Mouse (Mus musculus) heart, adult 8-10 months (tissue): ENCODE measurements around the gene Pcbp3. TPM values are rescaled to one million over a fixed set of nuclear protein-coding genes. Genes with fewer than 3 reads are reported as not detected.

Experiments
- DNase-seq: peaks from one replicate; pipeline ENCODE4 v3.0.0; 2022; ENCODE audit warnings: low spot score
- total RNA-seq, 4 experiments: library from RNA; stranded (reverse); gene quantifications; 2 replicates each; pipeline ENCODE4 v1.2.4; 2022

Gene Pcbp3
- total RNA-seq, 4 experiments from 2014 or later: 2.5 to 4.3 (median 3.1) TPM

DNA sequence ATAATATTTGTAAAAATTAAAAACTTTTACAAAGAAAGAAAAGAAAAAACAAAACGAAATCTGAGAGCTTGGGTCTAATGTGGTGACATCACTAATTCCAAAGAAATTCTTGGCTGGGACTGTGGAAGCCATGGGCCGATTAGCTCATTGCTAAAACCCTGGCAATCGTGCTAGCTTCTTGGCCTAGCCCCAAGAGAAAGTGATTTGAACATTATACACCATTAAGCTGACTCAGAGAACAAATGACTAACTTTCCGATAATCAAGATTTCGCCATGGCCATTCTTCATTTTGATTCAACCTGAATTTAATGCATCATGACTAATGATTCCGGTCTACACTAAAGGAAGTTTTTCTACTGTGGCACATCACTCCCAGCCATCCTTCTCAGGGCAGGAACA lies 30.6 kb downstream of the Pcbp3 start:
- DNase-seq: peak; percentile 73

DNA sequence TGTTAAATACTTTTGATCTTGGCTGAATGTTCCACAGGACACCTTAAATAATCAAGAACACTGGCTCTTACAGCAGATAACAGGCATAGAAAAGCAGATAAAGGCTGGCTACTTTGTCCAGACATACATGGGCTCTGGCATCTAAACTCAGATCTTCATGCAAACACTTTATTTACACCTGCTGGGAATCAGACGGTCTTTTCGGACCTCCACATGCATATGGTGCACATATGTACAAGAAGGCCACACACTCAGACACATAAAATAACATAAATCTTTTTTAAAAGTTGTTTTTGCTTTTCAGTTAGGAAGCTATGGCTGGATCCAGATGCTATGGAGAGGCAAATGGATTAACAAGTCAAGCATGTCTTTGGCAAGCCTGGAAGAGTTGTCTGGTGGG lies 37.2 kb downstream of the Pcbp3 start:
- no peak for DNase-seq

GRCm38 (mm10) chr10:76918086-76918485 lies 43.6 kb downstream of the Pcbp3 start:
- DNase-seq: no peak

DNA sequence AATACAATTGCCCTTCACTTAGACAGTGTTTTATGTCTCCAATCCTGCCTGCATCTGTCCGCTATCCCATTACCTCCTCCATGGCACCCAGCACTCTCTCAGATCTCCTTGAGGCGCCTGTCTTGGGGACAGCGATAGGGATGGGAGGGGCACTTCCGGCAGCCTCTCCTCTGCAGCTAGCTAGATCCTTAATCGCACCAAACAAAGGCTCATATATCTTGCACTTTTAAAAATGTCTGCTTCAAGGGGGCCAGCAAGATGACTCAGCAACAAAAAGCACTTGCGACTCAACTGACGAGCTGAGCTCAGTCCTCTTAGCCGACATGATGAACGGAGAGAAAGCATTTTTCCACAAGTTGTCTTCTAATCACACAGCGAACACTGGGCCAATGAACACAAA lies 55.3 kb downstream of the Pcbp3 start:
- peak; percentile 12 for DNase-seq

GRCm38 (mm10) chr10:76905935-76906341 lies 55.7 kb downstream of the Pcbp3 start:
- peak; percentile 53 for DNase-seq

GRCm38 (mm10) chr10:76903694-76904093 lies 58.0 kb downstream of the Pcbp3 start:
- no peak for DNase-seq

DNA sequence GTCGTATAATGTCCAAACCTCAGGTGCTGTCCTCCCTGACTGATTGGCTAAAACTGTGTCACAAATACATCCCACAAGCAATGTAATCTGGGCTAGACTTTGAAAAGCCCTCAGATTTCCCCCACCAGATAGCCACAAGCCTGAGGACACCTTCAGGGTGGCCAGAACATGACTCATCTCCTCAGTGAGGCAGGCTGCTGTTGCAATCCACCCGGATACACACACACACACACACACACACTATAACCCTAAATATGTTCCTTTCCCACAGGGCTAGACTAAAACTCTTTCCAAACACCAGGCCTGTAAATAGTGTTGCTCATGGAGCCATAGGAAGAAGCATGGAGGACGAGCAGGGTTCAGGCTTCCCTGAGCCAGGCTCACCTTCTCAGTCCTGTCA lies 58.6 kb downstream of the Pcbp3 start:
- DNase-seq: no peak

- DNase-seq: peak; percentile 48
Observed at GRCm38 (mm10) chr10:76902588-76902987, 59.1 kb downstream of the Pcbp3 start.

DNA sequence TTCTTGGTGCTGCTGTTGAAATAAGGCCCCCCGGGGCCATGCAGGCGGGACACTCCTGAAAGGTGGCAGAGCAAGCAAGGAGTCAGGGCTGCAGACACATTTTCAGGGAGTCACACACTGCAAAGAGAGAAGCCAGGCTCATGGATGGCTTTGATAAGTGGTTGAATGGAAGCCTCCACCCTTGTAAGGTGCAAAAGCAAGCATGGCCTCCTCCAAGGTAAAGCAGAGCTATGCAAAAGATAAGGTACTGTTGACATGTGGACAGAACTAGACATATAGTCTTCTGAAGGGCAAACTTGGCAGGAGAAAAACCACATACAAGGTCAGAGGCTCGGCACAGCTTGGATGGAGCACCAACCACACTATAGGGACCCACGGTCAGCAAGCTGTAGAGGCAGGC lies 63.3 kb downstream of the Pcbp3 start:
- no peak for DNase-seq

- no peak for DNase-seq
Observed at GRCm38 (mm10) chr10:76891456-76891855, 70.2 kb downstream of the Pcbp3 start.

GRCm38 (mm10) chr10:76883442-76884244 lies 78.0 kb downstream of the Pcbp3 start:
- no peak for DNase-seq

- no peak for DNase-seq
Observed at GRCm38 (mm10) chr10:76882644-76883441, 78.8 kb downstream of the Pcbp3 start.

DNA sequence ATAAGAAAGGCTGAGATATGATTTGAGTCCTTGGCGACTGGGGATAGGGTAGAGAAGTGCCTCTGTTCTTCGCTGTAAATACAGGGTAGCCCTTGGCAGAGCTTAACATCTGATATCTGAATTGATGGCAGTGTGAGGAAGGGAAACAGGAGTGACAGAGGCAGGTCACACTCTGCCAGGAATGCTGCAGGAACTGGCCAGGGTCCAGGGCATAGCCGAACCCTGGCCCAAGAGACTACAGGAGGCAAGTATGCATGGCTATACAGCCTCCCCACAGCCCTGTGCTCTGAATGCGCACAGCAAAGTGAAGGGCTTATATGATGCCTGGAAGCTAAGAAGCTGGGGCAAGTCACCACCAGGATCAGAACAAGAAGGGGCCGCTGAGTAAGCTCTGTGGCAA lies 79.8 kb downstream of the Pcbp3 start:
- no peak for DNase-seq

DNA sequence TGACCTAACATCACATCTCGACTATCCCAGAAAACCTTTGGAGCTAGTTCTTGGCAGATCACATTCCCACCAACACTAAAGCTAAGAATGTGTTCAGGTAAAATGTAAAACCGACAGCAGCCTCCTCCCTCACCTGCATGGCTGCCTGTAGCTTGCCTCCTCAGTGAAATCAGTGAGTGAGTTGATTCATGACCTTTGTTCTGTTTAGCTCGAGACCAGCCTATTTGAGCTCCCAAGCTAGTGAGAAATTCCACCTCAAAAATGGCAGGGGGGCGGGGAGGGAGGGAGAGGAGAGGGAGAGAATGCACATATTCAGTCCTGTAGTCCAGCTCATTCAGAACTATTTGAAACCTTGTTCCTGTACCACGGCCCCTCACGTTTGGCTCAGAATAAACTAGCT lies 86.4 kb downstream of the Pcbp3 start:
- no peak for DNase-seq

- no peak for DNase-seq
Observed at GRCm38 (mm10) chr10:76874879-76875278, 86.8 kb downstream of the Pcbp3 start.

DNA sequence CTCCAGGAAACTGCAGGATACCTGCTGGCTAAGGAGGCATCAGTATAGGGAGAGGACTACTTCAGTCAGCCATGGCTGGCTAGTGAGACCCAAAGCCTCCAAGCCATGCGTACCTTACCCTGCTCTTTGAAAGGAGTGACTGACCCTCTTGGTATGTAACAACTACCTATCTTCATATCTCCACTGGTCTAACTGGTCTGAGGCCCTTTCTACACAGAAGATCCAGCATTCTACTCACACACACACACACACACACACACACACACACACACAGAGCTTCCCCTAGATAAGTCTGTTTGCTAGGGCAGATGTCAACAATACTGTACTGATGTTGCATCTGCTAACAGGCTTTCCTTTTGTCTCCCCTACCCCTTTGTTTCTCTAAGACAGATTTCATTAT lies 87.3 kb downstream of the Pcbp3 start:
- DNase-seq: no peak

- no peak for DNase-seq
Observed at GRCm38 (mm10) chr10:76873948-76874347, 87.7 kb downstream of the Pcbp3 start.

DNA sequence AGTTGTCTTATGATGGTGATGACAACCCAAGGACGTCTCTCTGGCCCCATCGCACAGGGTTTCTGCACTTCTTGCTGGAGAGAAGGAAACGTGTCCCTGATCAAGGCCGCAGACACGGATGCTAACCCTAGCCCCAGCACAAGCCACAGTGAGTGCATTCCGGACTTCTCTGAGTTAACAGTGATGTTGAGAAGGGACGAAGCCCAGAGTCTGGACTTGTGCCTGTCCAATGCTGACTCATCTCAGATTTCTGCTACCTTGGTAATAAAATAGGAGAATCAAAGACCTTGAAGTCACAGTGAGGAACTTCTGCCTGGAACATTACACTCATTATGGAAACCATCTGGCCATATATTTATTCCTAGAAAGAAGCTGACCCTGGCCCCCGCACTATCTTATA lies 89.0 kb downstream of the Pcbp3 start:
- no peak for DNase-seq

GRCm38 (mm10) chr10:76865936-76866335 lies 95.8 kb downstream of the Pcbp3 start:
- no peak for DNase-seq

DNA sequence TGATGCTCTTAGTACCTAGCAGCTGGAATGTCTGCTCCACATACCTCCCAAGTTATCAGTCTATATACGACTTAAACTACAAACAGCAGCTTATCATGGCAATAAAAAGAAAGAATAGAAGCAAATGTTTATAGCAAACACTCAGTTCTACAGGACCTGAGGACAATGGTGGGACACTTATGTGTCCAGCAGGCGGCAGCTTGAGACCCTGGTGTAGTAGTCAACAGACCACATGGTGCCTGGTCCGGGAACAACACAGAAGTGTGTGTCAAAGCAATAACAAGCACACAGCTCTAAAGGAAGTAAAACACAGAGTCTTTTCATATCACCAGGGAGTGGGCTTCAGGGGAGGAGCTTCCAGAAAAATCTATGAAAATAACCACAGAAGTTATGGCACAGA lies 100.7 kb downstream of the Pcbp3 start:
- no peak for DNase-seq

- DNase-seq: no peak
Observed at GRCm38 (mm10) chr10:76859355-76860127, 102.1 kb downstream of the Pcbp3 start.

GRCm38 (mm10) chr10:76857879-76858278 lies 103.8 kb downstream of the Pcbp3 start:
- DNase-seq: no peak
